Mouse (Mus musculus): Measurements from ENCODE around the gene Oxt.

DNA sequence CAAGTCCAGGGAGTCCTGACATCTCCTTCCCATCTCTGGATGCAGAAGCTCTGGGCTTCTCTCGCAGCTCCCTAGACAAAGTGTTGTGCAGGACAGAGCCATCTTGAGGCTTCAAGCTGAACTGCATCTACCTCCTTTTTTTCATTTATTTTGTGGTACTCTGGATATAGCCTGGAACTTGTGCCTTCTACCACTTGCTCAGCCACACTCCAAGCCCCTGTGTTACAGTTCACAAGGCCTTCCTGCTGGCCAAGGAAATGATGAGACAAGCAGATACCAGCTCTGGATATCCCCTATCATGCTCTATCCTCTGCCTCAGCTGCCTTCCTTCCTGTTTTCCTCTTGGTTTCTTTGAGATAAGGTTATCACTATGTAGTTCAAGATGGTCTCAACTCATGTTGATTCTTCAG, 21.6 kb downstream of the Oxt start:
- TF ChIP-seq CTCF (IDR thresholded peaks at IDR 0.05; ENCODE audit: control insufficient read depth, insufficient read depth, low read length) (no peak), POLR2A (IDR thresholded peaks at IDR 0.05; ENCODE audit: borderline replicate concordance, control insufficient read depth, low read depth, low read length) (no peak)

All from bone marrow, adult 2 months (tissue).